Mouse (Mus musculus): Measurements from ENCODE around the gene Fars2.

Gene Fars2

GRCm38 (mm10) chr13:36222721-36223120, 105.5 kb downstream of the Fars2 start:
- DNase-seq = no peak

- no peak for DNase-seq
Measured at GRCm38 (mm10) chr13:36224431-36224830, 107.2 kb downstream of the Fars2 start.

GRCm38 (mm10) chr13:36242261-36242660, 125.0 kb downstream of the Fars2 start:
- no peak for DNase-seq

GRCm38 (mm10) chr13:36253936-36254335, 136.7 kb downstream of the Fars2 start:
- DNase-seq = no peak

- DNase-seq = no peak
Measured at GRCm38 (mm10) chr13:36257213-36257612, 140.0 kb downstream of the Fars2 start.

- DNase-seq = no peak
Measured at GRCm38 (mm10) chr13:36259754-36260153, 142.5 kb downstream of the Fars2 start.

GRCm38 (mm10) chr13:36261299-36261698, 144.1 kb downstream of the Fars2 start:
- DNase-seq = no peak

- DNase-seq = no peak
Measured at GRCm38 (mm10) chr13:36263240-36264095, 146.3 kb downstream of the Fars2 start.

GRCm38 (mm10) chr13:36264391-36264790, 147.2 kb downstream of the Fars2 start:
- DNase-seq = peak in 1 of 2 experiments; percentile 12

- DNase-seq = no peak
Measured at GRCm38 (mm10) chr13:36265342-36265744, 148.1 kb downstream of the Fars2 start.

GRCm38 (mm10) chr13:36267399-36267798, 150.2 kb downstream of the Fars2 start:
- DNase-seq = no peak

- DNase-seq = no peak
Measured at GRCm38 (mm10) chr13:36270867-36271266, 153.7 kb downstream of the Fars2 start.

- DNase-seq = no peak
Measured at GRCm38 (mm10) chr13:36273497-36273896, 156.3 kb downstream of the Fars2 start.

- DNase-seq = no peak
Measured at GRCm38 (mm10) chr13:36276194-36276593, 159.0 kb downstream of the Fars2 start.

- DNase-seq = peak; percentile 85 to 87
Measured at GRCm38 (mm10) chr13:36282018-36282417, 164.8 kb downstream of the Fars2 start.

- DNase-seq = peak; percentile 41 to 64
Measured at GRCm38 (mm10) chr13:36282785-36283544, 165.8 kb downstream of the Fars2 start.

GRCm38 (mm10) chr13:36283545-36284067, 166.4 kb downstream of the Fars2 start:
- DNase-seq = no peak

- no peak for DNase-seq
Measured at GRCm38 (mm10) chr13:36284097-36284496, 166.9 kb downstream of the Fars2 start.

GRCm38 (mm10) chr13:36285235-36285634, 168.0 kb downstream of the Fars2 start:
- no peak for DNase-seq

- no peak for DNase-seq
Measured at GRCm38 (mm10) chr13:36293511-36293910, 176.3 kb downstream of the Fars2 start.

GRCm38 (mm10) chr13:36294503-36294902, 177.3 kb downstream of the Fars2 start:
- no peak for DNase-seq

- DNase-seq = peak; percentile 71 to 73
Measured at GRCm38 (mm10) chr13:36295848-36296247, 178.6 kb downstream of the Fars2 start.

GRCm38 (mm10) chr13:36296574-36296973, 179.4 kb downstream of the Fars2 start:
- DNase-seq = no peak

Data from kidney, postnatal 4 days (tissue).